Mouse (Mus musculus) kidney, embryonic 16.5 days (tissue): ENCODE results near the gene Eif5a. TPM values are rescaled to one million over a fixed set of nuclear protein-coding genes. Genes with fewer than 3 reads are reported as not detected.
A peak's percentile ranks its signal among the peaks of the same experiment; 100 is the strongest.

Source experiments
- ATAC-seq: fragments of 200-750 bp; cut with Nextera tagmentation; 2 replicates; pipeline ENCODE4 v1.8.0; 2017; ENCODE audit warnings: moderate TSS enrichment; ENCODE audit not compliant: low FRiP score, low TSS enrichment
- H3K27ac ChIP-seq: fragments of 300-500 bp; sonication (generic); 2 replicates; pipeline ENCODE4 v1.5.1; 2014; ENCODE audit warnings: low read length
- H3K27me3 ChIP-seq: fragments of 300-500 bp; sonication (generic); 2 replicates; pipeline ENCODE4 v1.6.1; 2014; ENCODE audit warnings: low read length, control low read depth, mixed read lengths; ENCODE audit not compliant: insufficient read depth
- H3K36me3 ChIP-seq: fragments of 300-500 bp; sonication (generic); 2 replicates; pipeline ENCODE4 v1.6.1; 2014; ENCODE audit warnings: low read length, control low read depth, mixed read lengths; ENCODE audit not compliant: insufficient read depth
- H3K4me1 ChIP-seq: fragments of 300-500 bp; sonication (generic); 2 replicates; pipeline ENCODE4 v1.6.1; 2014; ENCODE audit warnings: low read length, control low read depth, mixed read lengths; ENCODE audit not compliant: insufficient read depth
- H3K4me2 ChIP-seq: fragments of 300-500 bp; sonication (generic); replicated peaks from 2 replicates; pipeline ENCODE4 v1.6.1; 2014; ENCODE audit warnings: low read depth, low read length
- H3K4me3 ChIP-seq: fragments of 300-500 bp; sonication (generic); 2 replicates; pipeline ENCODE4 v1.5.1; 2014; ENCODE audit warnings: mild to moderate bottlenecking, low read length
- H3K9ac ChIP-seq: fragments of 300-500 bp; sonication (generic); replicated peaks from 2 replicates; pipeline ENCODE4 v1.6.1; 2014; ENCODE audit warnings: low read length
- H3K9me3 ChIP-seq: fragments of 300-500 bp; sonication (generic); 2 replicates; pipeline ENCODE4 v1.6.1; 2016; ENCODE audit warnings: low read length, control low read depth
- WGBS: fragments of 180-500 bp; shearing (Covaris S2); extraction: QIAGEN DNeasy Blood & Tissue Kit; methylation state at CpG from one replicate; pipeline ENCODE4 v1.1.7; 2014; 5-methylcytosine and 5-hydroxymethylcytosine counted together
- polyA plus RNA-seq: library from polyadenylated mRNA; unstranded; fragments of >200 nt; fragmentation: Nextera tagmentation; extraction: Ambion mirVana; gene quantifications from 2 replicates; pipeline ENCODE4 v1.2.1, GENCODE M21; 2015

Eif5a gene
- polyA plus RNA-seq, 1 experiment from 2014 or later: 1,737 TPM

GRCm38 (mm10) chr11:69910781-69911560 is 10.8 kb downstream of the Eif5a start:
- no peak overlapping the region for H3K4me3 ChIP-seq
- no peak overlapping the region for H3K9ac ChIP-seq
- H3K9me3 ChIP-seq: no peaks in the 10 kb centered on the region
- peaks cover 22% of the 10 kb centered on the region for H3K4me1 ChIP-seq
- peaks cover 82% of the 10 kb centered on the region for H3K36me3 ChIP-seq
- WGBS: 91% methylated on average over 17 of the region's 17 CpGs
- H3K27ac ChIP-seq: no peak overlapping the region
- no peak overlapping the region for H3K4me2 ChIP-seq
- ATAC-seq: no peak
- H3K27me3 ChIP-seq: no peaks in the 10 kb centered on the region

- Histone ChIP-seq H3K9me3 (no peaks in the 10 kb centered on the region), H3K4me1 (peaks cover 14% of the 10 kb centered on the region), H3K4me2 (no peak overlapping the region), H3K4me3 (no peak overlapping the region), H3K27ac (no peak overlapping the region), H3K9ac (no peak overlapping the region), H3K27me3 (no peaks in the 10 kb centered on the region), H3K36me3 (peaks cover 82% of the 10 kb centered on the region)
- no peak for ATAC-seq
- WGBS: 89% methylated on average over 8 of the region's 8 CpGs
Observed at GRCm38 (mm10) chr11:69910177-69910576, 11.6 kb downstream of the Eif5a start.

GRCm38 (mm10) chr11:69909174-69909573 is 12.6 kb downstream of the Eif5a start:
- H3K9ac ChIP-seq: no peak overlapping the region
- no peaks in the 10 kb centered on the region for H3K27me3 ChIP-seq
- no peak overlapping the region for H3K4me3 ChIP-seq
- no peak overlapping the region for H3K27ac ChIP-seq
- H3K9me3 ChIP-seq: no peaks in the 10 kb centered on the region
- peaks cover 87% of the 10 kb centered on the region for H3K36me3 ChIP-seq
- WGBS: 91% methylated on average over 5 of the region's 5 CpGs
- H3K4me1 ChIP-seq: peaks cover 7% of the 10 kb centered on the region
- H3K4me2 ChIP-seq: no peak overlapping the region
- ATAC-seq: no peak

- Histone ChIP-seq H3K4me1 (peaks cover 7% of the 10 kb centered on the region), H3K36me3 (peaks cover 92% of the 10 kb centered on the region), H3K27me3 (no peaks in the 10 kb centered on the region), H3K9ac (no peak overlapping the region), H3K27ac (no peak overlapping the region), H3K9me3 (no peaks in the 10 kb centered on the region), H3K4me3 (no peak overlapping the region), H3K4me2 (no peak overlapping the region)
- WGBS: 87% methylated on average over 11 of the region's 11 CpGs
- no peak for ATAC-seq
Observed at GRCm38 (mm10) chr11:69908645-69909044, 13.1 kb downstream of the Eif5a start.

GRCm38 (mm10) chr11:69904311-69904710 is 17.4 kb downstream of the Eif5a start:
- peaks cover 24% of the 10 kb centered on the region for H3K4me1 ChIP-seq
- 95% methylated on average over 9 of the region's 9 CpGs for WGBS

GRCm38 (mm10) chr11:69902972-69903371 is 18.8 kb downstream of the Eif5a start:
- no peak for ATAC-seq
- peak overlapping the region; percentile 93 for H3K4me2 ChIP-seq
- no peak overlapping the region for H3K9ac ChIP-seq
- H3K36me3 ChIP-seq: peaks cover 41% of the 10 kb centered on the region
- H3K27ac ChIP-seq: no peak overlapping the region
- H3K4me1 ChIP-seq: peaks cover 31% of the 10 kb centered on the region
- 82% methylated on average over 13 of the region's 13 CpGs for WGBS
- no peak overlapping the region; the same call in 1 of the 2 replicates for H3K4me3 ChIP-seq
- no peaks in the 10 kb centered on the region for H3K9me3 ChIP-seq
- H3K27me3 ChIP-seq: no peaks in the 10 kb centered on the region

More at GRCm38 (mm10) chr11:69904311-69904710, 17.4 kb downstream of the Eif5a start:
- H3K27ac ChIP-seq: no peak overlapping the region
- no peak overlapping the region for H3K4me3 ChIP-seq
- H3K9me3 ChIP-seq: no peaks in the 10 kb centered on the region
- H3K27me3 ChIP-seq: no peaks in the 10 kb centered on the region
- ATAC-seq: no peak
- H3K36me3 ChIP-seq: peaks cover 54% of the 10 kb centered on the region
- H3K9ac ChIP-seq: no peak overlapping the region
- no peak overlapping the region for H3K4me2 ChIP-seq

- Histone ChIP-seq H3K27me3 (no peaks in the 10 kb centered on the region), H3K9me3 (no peaks in the 10 kb centered on the region), H3K36me3 (peaks cover 31% of the 10 kb centered on the region), H3K4me1 (peaks cover 31% of the 10 kb centered on the region), H3K9ac (peak overlapping the region; percentile 99), H3K27ac (peak overlapping the region; percentile 99), H3K4me2 (peak overlapping the region; percentile 93), H3K4me3 (peak overlapping the region; percentile 88)
- ATAC-seq: 0 out of 2 replicates have a peak, but pooled peaks have one; percentile 1
- WGBS: under 1% methylated on average over 38 of the region's 39 CpGs
Observed at GRCm38 (mm10) chr11:69901993-69902392, 19.8 kb downstream of the Eif5a start.

GRCm38 (mm10) chr11:69901406-69901846 is 20.3 kb downstream of the Eif5a start:
- no peaks in the 10 kb centered on the region for H3K9me3 ChIP-seq
- WGBS: under 1% methylated on average over 42 of the region's 42 CpGs
- H3K4me3 ChIP-seq: peak overlapping the region; percentile 88
- H3K9ac ChIP-seq: peak overlapping the region; percentile 99
- peaks cover 31% of the 10 kb centered on the region for H3K4me1 ChIP-seq
- H3K27me3 ChIP-seq: no peaks in the 10 kb centered on the region
- peak; percentile 85 for ATAC-seq
- peaks cover 25% of the 10 kb centered on the region for H3K36me3 ChIP-seq
- peak overlapping the region; percentile 99 for H3K27ac ChIP-seq
- peak overlapping the region; percentile 93 for H3K4me2 ChIP-seq

GRCm38 (mm10) chr11:69900471-69901405 is 21.0 kb downstream of the Eif5a start, which contains the start of the genes 2810408A11Rik and Neurl4:
Gene 2810408A11Rik, minus strand, starts transcription at chr11:69900987.
Gene Neurl4, plus strand, starts transcription at chr11:69901072.
- Histone ChIP-seq H3K9ac (peak within 1 kb of the TSS; percentile 99), H3K27ac (peak within 1 kb of the TSS; percentile 99), H3K4me3 (peak within 1 kb of the TSS; percentile 88), H3K4me1 (peaks cover 31% of the 10 kb centered on the region), H3K9me3 (no peaks in the 10 kb centered on the region), H3K36me3 (peaks cover 19% of the 10 kb centered on the region), H3K27me3 (no peaks in the 10 kb centered on the region), H3K4me2 (peak within 1 kb of the TSS; percentile 93)
- peak; percentile 95 for ATAC-seq
- under 1% methylated on average over 38 of the region's 38 CpGs for WGBS
